ENCODE assay signal across 19 mouse cellular contexts in genomic region chr2:165842241-165842640, GRCm38 (mm10). TPM values are rescaled to one million over a fixed set of nuclear protein-coding genes. Genes with fewer than 3 reads are reported as not detected.
A peak's percentile ranks its signal among the peaks of the same experiment; 100 is the strongest.
DNase-seq lines count a peak whose midpoint lies in the region; ATAC-seq and TF ChIP-seq lines count a peak whose summit lies in the region.
"Had no signal": no experiment of that assay in that cellular context is flagged by ENCODE, and none has a peak within 500 bp of the region (broad histone marks: within the 10 kb centered on the region; RNA-seq: fewer than 3 reads in every experiment).

No protein-coding gene starts in this region.

- H3K4me2 ChIP-seq in stomach, embryonic 16.5 days (ENCODE audit: low read depth, low read length) = no peak overlapping the region
- no peak overlapping the region for H3K4me2 ChIP-seq in heart, embryonic 12.5 days
- H3K4me2 ChIP-seq: forebrain, embryonic 12.5 days; heart, embryonic 13.5 days; hindbrain, embryonic 15.5 days had no signal

- no peak for ATAC-seq in stomach, embryonic 16.5 days (ENCODE audit: insufficient read depth, low FRiP score)
- no peak for ATAC-seq in heart, embryonic 12.5 days (ENCODE audit: insufficient number of reproducible peaks, low FRiP score)
- ATAC-seq: forebrain, embryonic 16.5 days; inflammation-experienced regulatory T-cells, adult 6 months had no signal

- intact Hi-C loops in left cerebral cortex, adult 2 months (cut with DNase I) = no loop called here

- DNase-seq in left cerebral cortex, adult 2 months (ENCODE audit: extremely low spot score in 1 of 2, low spot score in 2 of 2) = no peak
- DNase-seq in left cerebral cortex, adult 9 months (ENCODE audit: low spot score in 2 of 2) = no peak
- DNase-seq in brain, adult 2 months (ENCODE audit: low read depth, low spot score) = peak; percentile 83
- DNase-seq in kidney, postnatal 25 days = no peak
- DNase-seq: adrenal gland, postnatal 25 days; cerebellum, adult 11 months; cerebellum, adult 8-10 months; cerebellum, postnatal 14 days; gastrocnemius, adult 2 months; gastrocnemius, postnatal 25 days; heart, postnatal 36 days had no signal

- WGBS in stomach, embryonic 16.5 days = 95% methylated on average over 10 of the region's 10 CpGs
- 92% methylated on average over 10 of the region's 10 CpGs for WGBS in heart, embryonic 12.5 days

- H3K4me1 ChIP-seq in brown adipose tissue, adult 24 weeks (ENCODE audit: control insufficient read depth, insufficient read depth, insufficient read length, low read length) = peaks cover 23% of the 10 kb centered on the region
- peaks cover 7% of the 10 kb centered on the region; the same call in 1 of the 2 replicates for H3K4me1 ChIP-seq in stomach, embryonic 16.5 days (ENCODE audit: control insufficient read depth, insufficient read depth, low read length)
- peaks cover 22% of the 10 kb centered on the region for H3K4me1 ChIP-seq in heart, embryonic 12.5 days (replicated peaks)

- TF ChIP-seq CTCF in left cerebral cortex, adult 2 months (IDR thresholded peaks at IDR 0.05) = no peak

- H3K4me3 ChIP-seq in left cerebral cortex, adult 2 months = no peak overlapping the region
- no peak overlapping the region for H3K4me3 ChIP-seq in brown adipose tissue, adult 24 weeks (ENCODE audit: insufficient read depth, low read depth, low read length)
- no peak overlapping the region for H3K4me3 ChIP-seq in stomach, embryonic 16.5 days (replicated peaks; ENCODE audit: low read length)
- no peak overlapping the region for H3K4me3 ChIP-seq in heart, embryonic 12.5 days
- H3K4me3 ChIP-seq: forebrain, embryonic 12.5 days; gastrocnemius, adult 2 months; heart, embryonic 13.5 days; hindbrain, embryonic 15.5 days had no signal

- no peaks in the 10 kb centered on the region for H3K9me3 ChIP-seq in stomach, embryonic 16.5 days (replicated peaks; ENCODE audit: control insufficient read depth, low read length)
- H3K9me3 ChIP-seq in heart, embryonic 12.5 days (replicated peaks) = no peaks in the 10 kb centered on the region
- H3K9me3 ChIP-seq: forebrain, embryonic 12.5 days; heart, embryonic 13.5 days; hindbrain, embryonic 15.5 days had no signal

- H3K36me3 ChIP-seq in stomach, embryonic 16.5 days (ENCODE audit: control insufficient read depth, insufficient read depth, low read length) = peaks cover 22% of the 10 kb centered on the region; the same call in 1 of the 2 replicates
- H3K36me3 ChIP-seq in heart, embryonic 12.5 days = peaks cover 97% of the 10 kb centered on the region

- no peaks in the 10 kb centered on the region for H3K27me3 ChIP-seq in stomach, embryonic 16.5 days (ENCODE audit: control insufficient read depth, insufficient read depth, low read length)
- no peaks in the 10 kb centered on the region for H3K27me3 ChIP-seq in heart, embryonic 12.5 days (replicated peaks)
- H3K27me3 ChIP-seq: forebrain, embryonic 12.5 days; heart, embryonic 13.5 days; hindbrain, embryonic 15.5 days had no signal

- H3K9ac ChIP-seq in stomach, embryonic 16.5 days (ENCODE audit: low read length) = no peak overlapping the region
- H3K9ac ChIP-seq in heart, embryonic 12.5 days = no peak overlapping the region
- H3K9ac ChIP-seq: forebrain, embryonic 12.5 days; heart, embryonic 13.5 days; hindbrain, embryonic 15.5 days had no signal

- peak overlapping the region; percentile 84 for H3K27ac ChIP-seq in left cerebral cortex, adult 2 months
- 0 out of 2 replicates have a peak overlapping the region, but pooled peaks have one; percentile 6 for H3K27ac ChIP-seq in brown adipose tissue, adult 24 weeks (replicated peaks; ENCODE audit: low read depth, low read length)
- H3K27ac ChIP-seq in stomach, embryonic 16.5 days (ENCODE audit: low read length) = peak overlapping the region; percentile 39; the same call in 1 of the 2 replicates
- H3K27ac ChIP-seq in heart, embryonic 12.5 days (ENCODE audit: poor library complexity, severe bottlenecking) = no peak overlapping the region
- H3K27ac ChIP-seq: forebrain, embryonic 12.5 days; heart, embryonic 13.5 days; hindbrain, embryonic 15.5 days had no signal

RNA-seq across cellular contexts. Expression of gene Zmynd8, which starts 56.6 kb away (rescaled TPM):
- 100 to 1,000 TPM; 182 to 188 TPM for total RNA-seq in left cerebral cortex, adult 2 months (2021)
- 6.7 and 17.9 TPM in 2 replicates for polyA plus RNA-seq in brown adipose tissue, adult 24 weeks (2012; ENCODE audit: insufficient read depth, insufficient read length, missing spikeins)
- 45.1 and 45.3 TPM in 2 replicates for polyA plus RNA-seq in stomach, embryonic 16.5 days (2015; fragmentation: Nextera tagmentation; extraction: Ambion mirVana)
- 44.7 and 48.0 TPM in 2 replicates for polyA plus RNA-seq in heart, embryonic 12.5 days (2016; fragmentation: Nextera tagmentation; extraction: Ambion mirVana)
